Mouse (Mus musculus) MEL (cell line): ENCODE data around the gene Gm37240. TPM values are rescaled to one million over a fixed set of nuclear protein-coding genes. Genes with fewer than 3 reads are reported as not detected.
A peak's percentile ranks its signal among the peaks of the same experiment; 100 is the strongest.

Experiments used
- DNase-seq: peaks from one replicate; pipeline ENCODE4 v3.0.0; 2011; ENCODE audit warnings: low read depth, low spot score
- H3K27ac ChIP-seq: 2 replicates; pipeline ENCODE4 v1.5.1; 2012; ENCODE audit warnings: low read depth, mild to moderate bottlenecking, control low read depth, low read length, moderate library complexity; ENCODE audit not compliant: control insufficient read depth
- H3K27me3 ChIP-seq, 2 experiments: fragments of 150-350 bp in 1 of 2; sonication (generic) in 1 of 2; 2 replicates each; pipeline ENCODE4 v1.6.1; 2012; ENCODE audit warnings: low read length in 2 of 2, mild to moderate bottlenecking in 2 of 2, improper control_type of control experiment in 1 of 2, moderate library complexity in 1 of 2; ENCODE audit not compliant: insufficient read depth in 2 of 2, control insufficient read depth in 1 of 2
- H3K36me3 ChIP-seq, 2 experiments: 2 replicates each; pipeline ENCODE4 v1.6.1; 2012 to 2014; ENCODE audit warnings: low read length in 2 of 2, improper control_type of control experiment in 1 of 2, inconsistent platforms in 1 of 2, mild to moderate bottlenecking in 1 of 2; ENCODE audit not compliant: insufficient read depth in 2 of 2, control insufficient read depth in 1 of 2
- H3K4me1 ChIP-seq, 2 experiments: fragments of 150-350 bp in 1 of 2; sonication (generic) in 1 of 2; 2 replicates each; pipeline ENCODE4 v1.6.1; 2012; ENCODE audit warnings: low read length in 2 of 2, improper control_type of control experiment in 1 of 2, mild to moderate bottlenecking in 1 of 2; ENCODE audit not compliant: insufficient read depth in 2 of 2, control insufficient read depth in 1 of 2
- H3K4me3 ChIP-seq, 2 experiments: fragments of 150-350 bp in 1 of 2; sonication (generic) in 1 of 2; 2 replicates each; pipeline ENCODE4 v1.5.1; 2012; ENCODE audit warnings: low read depth in 2 of 2, low read length in 2 of 2, mild to moderate bottlenecking in 2 of 2, moderate library complexity in 2 of 2, control low read depth in 1 of 2, improper control_type of control experiment in 1 of 2; ENCODE audit not compliant: control insufficient read depth in 1 of 2, insufficient read depth in 1 of 2
- H3K79me2 ChIP-seq: 2 replicates; pipeline ENCODE4 v1.6.1; 2012; ENCODE audit warnings: mild to moderate bottlenecking, low read length, moderate library complexity; ENCODE audit not compliant: control insufficient read depth, poor library complexity, insufficient read depth
- H3K9ac ChIP-seq: 2 replicates; pipeline ENCODE4 v1.6.1; 2012; ENCODE audit warnings: low read depth, mild to moderate bottlenecking, control low read depth, low read length, moderate library complexity; ENCODE audit not compliant: control insufficient read depth, poor library complexity, severe bottlenecking
- H3K9me3 ChIP-seq: fragments of 150-350 bp; sonication (generic); replicated peaks from 2 replicates; pipeline ENCODE4 v1.6.1; 2012; ENCODE audit warnings: mild to moderate bottlenecking, low read length, improper control_type of control experiment, moderate library complexity; ENCODE audit not compliant: insufficient read depth
- BHLHE40 ChIP-seq: IDR thresholded peaks from 2 replicates; pipeline ENCODE4 v1.6.1; 2012; ENCODE audit warnings: low read depth, mild to moderate bottlenecking, inconsistent platforms, low read length, improper control_type of control experiment, borderline replicate concordance
- CHD1 ChIP-seq: IDR thresholded peaks from 2 replicates; pipeline ENCODE4 v1.6.1; 2012; ENCODE audit warnings: low read depth, mild to moderate bottlenecking, inconsistent platforms, low read length, improper control_type of control experiment
- E2F4 ChIP-seq: IDR thresholded peaks from 2 replicates; pipeline ENCODE4 v1.6.1; 2011; ENCODE audit warnings: low read depth, low read length, improper control_type of control experiment, borderline replicate concordance
- ELF1 ChIP-seq: IDR thresholded peaks from 2 replicates; pipeline ENCODE4 v1.6.1; 2014; ENCODE audit warnings: low read depth, mild to moderate bottlenecking, inconsistent platforms, low read length, improper control_type of control experiment, moderate library complexity
- GABPA ChIP-seq: IDR thresholded peaks from 2 replicates; pipeline ENCODE4 v1.6.1; 2012; ENCODE audit warnings: low read depth, mild to moderate bottlenecking, inconsistent platforms, low read length, improper control_type of control experiment, moderate library complexity
- GATA1 ChIP-seq: IDR thresholded peaks from 2 replicates; pipeline ENCODE4 v1.6.1; 2011; ENCODE audit warnings: low read depth, low read length, improper control_type of control experiment
- MXI1 ChIP-seq: IDR thresholded peaks from 2 replicates; pipeline ENCODE4 v1.6.1; 2011; ENCODE audit warnings: mild to moderate bottlenecking, low read depth, low read length, improper control_type of control experiment
- MYC ChIP-seq: IDR thresholded peaks from 2 replicates; pipeline ENCODE4 v1.6.1; 2011; ENCODE audit warnings: low read depth, mild to moderate bottlenecking, low read length, improper control_type of control experiment, moderate library complexity
- POLR2A ChIP-seq, 2 experiments: IDR thresholded peaks; 2 replicates each; pipeline ENCODE4 v1.6.1; 2011 to 2012; ENCODE audit warnings: low read length in 2 of 2, mild to moderate bottlenecking in 2 of 2, control low read depth in 1 of 2, improper control_type of control experiment in 1 of 2, low read depth in 1 of 2, moderate library complexity in 1 of 2; ENCODE audit not compliant: control insufficient read depth in 1 of 2, insufficient read depth in 1 of 2, poor library complexity in 1 of 2
- SIN3A ChIP-seq: IDR thresholded peaks from 2 replicates; pipeline ENCODE4 v1.6.1; 2012; ENCODE audit warnings: low read length, improper control_type of control experiment, inconsistent platforms
- TAL1 ChIP-seq: IDR thresholded peaks from 2 replicates; pipeline ENCODE4 v1.6.1; 2012; ENCODE audit warnings: mild to moderate bottlenecking, inconsistent platforms, low read length, moderate library complexity, mixed read lengths
- TBP ChIP-seq: IDR thresholded peaks from 2 replicates; pipeline ENCODE4 v1.8.0; 2011; ENCODE audit warnings: low read depth, low read length, improper control_type of control experiment
- USF1 ChIP-seq: IDR thresholded peaks from 2 replicates; pipeline ENCODE4 v1.6.1; 2014; ENCODE audit warnings: low read depth, mild to moderate bottlenecking, inconsistent platforms, low read length, improper control_type of control experiment, moderate library complexity
- USF2 ChIP-seq, 2 experiments: IDR thresholded peaks; 2 replicates each; pipeline ENCODE4 v1.6.1; 2011 to 2012; ENCODE audit warnings: improper control_type of control experiment in 2 of 2, low read length in 2 of 2, borderline replicate concordance in 1 of 2, inconsistent platforms in 1 of 2, low read depth in 1 of 2, mild to moderate bottlenecking in 1 of 2; ENCODE audit not compliant: insufficient read depth in 1 of 2
- ZNF384 ChIP-seq: IDR thresholded peaks from 2 replicates; pipeline ENCODE4 v1.6.1; 2012; ENCODE audit warnings: low read depth, mild to moderate bottlenecking, inconsistent platforms, low read length, improper control_type of control experiment
- polyA plus RNA-seq, 2 experiments: library from polyadenylated mRNA; stranded (reverse) in 1 of 2; unstranded in 1 of 2; fragments of >175 nt in 1 of 2; fragments of >200 nt in 1 of 2; gene quantifications; 2 replicates each; pipeline versions ENCODE4 v1.2.1 to v1.2.4; 2012; ENCODE audit warnings: low replicate concordance in 2 of 2, low read depth in 1 of 2; ENCODE audit not compliant: insufficient read length in 2 of 2, insufficient read depth in 1 of 2, missing spikeins in 1 of 2
- total RNA-seq: library from RNA; depleted of rRNA; stranded (reverse); fragments of 300-350 nt; gene quantifications from 2 replicates; pipeline ENCODE4 v1.2.3, GENCODE M21; 2012

Gm37240 gene
- total and polyA plus RNA-seq, 3 experiments, result 0.04 TPM; not detected in 2

DNA sequence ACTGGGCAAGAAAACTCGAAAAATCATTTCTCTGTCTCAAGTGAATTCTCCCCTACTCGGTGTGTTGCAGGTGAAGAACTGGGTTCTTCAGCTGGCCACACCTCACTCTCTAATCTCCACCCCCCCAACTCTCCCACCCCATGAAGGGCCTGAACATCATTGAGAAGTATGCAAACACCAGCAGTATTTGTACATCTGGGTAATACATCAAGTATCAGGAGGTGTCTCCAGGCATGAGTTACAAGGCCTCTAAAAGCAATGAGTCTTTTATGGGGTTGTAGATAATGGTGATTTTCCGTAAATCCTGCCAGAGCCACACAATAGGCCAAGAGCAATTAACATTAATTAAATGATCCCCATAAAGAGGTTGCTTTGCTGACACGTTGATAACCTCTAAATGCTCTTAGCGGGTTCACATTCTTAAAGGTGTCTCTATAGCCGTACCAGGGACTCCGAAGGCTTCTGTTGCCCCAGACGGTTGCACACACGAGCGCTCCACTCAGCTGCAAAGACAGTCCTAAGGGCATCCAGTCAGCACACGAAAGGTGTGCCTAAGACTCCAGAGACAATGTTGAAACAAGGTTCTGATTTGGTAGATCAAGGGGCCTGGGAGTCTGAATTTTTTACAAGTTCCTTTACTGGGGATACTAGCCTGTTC lies 370.4 kb downstream of the Gm37240 start:
- no peak overlapping the region for H3K9ac ChIP-seq
- H3K27ac ChIP-seq, result no peak overlapping the region
- H3K9me3 ChIP-seq, result no peaks in the 10 kb centered on the region
- no peaks in the 10 kb centered on the region for H3K4me1 ChIP-seq
- no peaks in the 10 kb centered on the region for H3K36me3 ChIP-seq
- no peak for DNase-seq
- H3K79me2 ChIP-seq, result no peaks in the 10 kb centered on the region
- no peak overlapping the region for H3K4me3 ChIP-seq
- no peak for TF ChIP-seq TAL1
- no peaks in the 10 kb centered on the region for H3K27me3 ChIP-seq

DNA sequence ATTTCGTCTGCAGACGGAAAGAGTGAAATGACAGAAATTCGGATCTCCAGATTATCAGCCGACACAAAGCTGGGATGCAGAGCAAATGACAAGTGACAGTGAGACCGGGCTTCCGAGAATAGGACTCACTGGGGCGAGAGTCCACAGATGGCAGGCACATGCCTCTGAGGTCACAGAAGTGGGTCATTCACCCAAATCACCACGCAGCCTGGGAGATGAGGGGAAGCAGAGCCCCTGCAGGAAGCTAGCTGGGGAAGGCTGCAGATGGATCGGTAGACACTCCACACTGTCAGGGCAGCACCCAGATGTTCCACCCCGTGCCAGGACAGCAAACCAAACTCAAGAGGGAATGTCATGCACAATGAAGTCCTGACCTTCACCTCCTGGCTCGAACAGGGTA lies 372.6 kb downstream of the Gm37240 start:
- no peak for TF ChIP-seq GATA1
- no peak for TF ChIP-seq SIN3A
- no peak for TF ChIP-seq MYC
- H3K27me3 ChIP-seq, result no peaks in the 10 kb centered on the region
- DNase-seq, result no peak
- no peaks in the 10 kb centered on the region for H3K36me3 ChIP-seq
- no peaks in the 10 kb centered on the region for H3K79me2 ChIP-seq
- no peak overlapping the region for H3K27ac ChIP-seq
- H3K4me3 ChIP-seq, result no peak overlapping the region
- no peaks in the 10 kb centered on the region for H3K9me3 ChIP-seq
- H3K4me1 ChIP-seq, result no peaks in the 10 kb centered on the region
- H3K9ac ChIP-seq, result no peak overlapping the region

DNA sequence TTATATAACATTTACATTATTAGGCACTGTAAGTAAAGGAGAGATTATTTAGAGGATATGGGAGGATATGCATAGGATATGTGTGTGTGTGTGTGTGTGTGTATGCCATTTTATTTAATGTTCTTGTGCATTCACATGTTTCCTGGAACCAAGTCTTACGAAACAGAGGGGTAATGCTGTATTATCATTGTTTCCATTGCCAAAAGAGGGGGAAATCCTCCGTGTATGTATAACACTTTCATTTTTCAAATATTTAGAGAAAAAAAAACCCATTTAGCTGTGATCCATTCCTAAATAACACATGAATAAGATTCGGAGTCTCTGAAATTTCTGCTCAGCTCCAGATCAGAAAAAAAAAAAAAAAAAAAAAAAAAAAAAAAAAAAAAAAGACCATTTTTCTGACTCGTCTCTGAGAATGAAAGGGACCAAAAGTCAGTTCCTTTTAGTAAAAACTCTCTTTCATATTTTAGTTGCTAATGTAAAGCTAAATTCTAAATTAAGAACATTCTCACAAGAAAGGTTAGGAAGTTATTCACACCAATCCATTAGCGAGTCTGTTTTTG lies 378.5 kb downstream of the Gm37240 start:
- no peak for DNase-seq
- no peaks in the 10 kb centered on the region for H3K36me3 ChIP-seq

DNA sequence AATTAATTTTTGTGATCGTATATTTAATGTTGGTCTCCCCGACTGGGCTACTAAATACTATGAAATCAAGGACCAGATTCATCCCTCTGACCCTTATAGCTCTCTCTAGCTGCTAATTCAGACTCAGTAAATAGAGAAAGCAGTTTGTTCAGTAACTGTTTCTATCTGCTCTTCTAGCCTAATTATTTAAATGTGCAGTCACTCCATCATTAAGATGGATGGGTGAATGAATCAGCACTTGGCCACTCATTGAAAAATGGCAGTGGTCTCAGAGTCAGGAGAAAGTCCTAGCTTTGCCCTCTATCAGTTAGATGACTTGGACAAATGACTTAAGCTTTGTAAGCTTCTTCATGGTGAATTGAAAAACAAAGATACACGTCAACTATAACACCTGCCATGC lies 387.2 kb downstream of the Gm37240 start:
- Histone ChIP-seq H3K36me3 (no peaks in the 10 kb centered on the region), H3K9ac (no peak overlapping the region), H3K4me1 (no peaks in the 10 kb centered on the region), H3K9me3 (no peaks in the 10 kb centered on the region), H3K79me2 (no peaks in the 10 kb centered on the region), H3K27me3 (no peaks in the 10 kb centered on the region), H3K4me3 (no peak overlapping the region), H3K27ac (no peak overlapping the region)
- no peak for TF ChIP-seq MYC
- TF ChIP-seq GABPA, result no peak
- no peak for TF ChIP-seq USF2 (IDR thresholded peaks at IDR 0.05; ENCODE audit: borderline replicate concordance in 1 of 2, insufficient read depth in 1 of 2, low read depth in 1 of 2, low read length in 2 of 2)
- TF ChIP-seq USF1, result no peak
- TF ChIP-seq TBP, result no peak
- no peak for TF ChIP-seq POLR2A (IDR thresholded peaks at IDR 0.05; ENCODE audit: control insufficient read depth in 1 of 2, insufficient read depth in 1 of 2, low read depth in 1 of 2, low read length in 2 of 2, poor library complexity in 1 of 2)
- TF ChIP-seq ELF1, result no peak
- TF ChIP-seq E2F4, result no peak
- DNase-seq, result no peak

More for the DNA sequence above, 378.5 kb downstream of the Gm37240 start:
- no peak overlapping the region for H3K9ac ChIP-seq
- H3K9me3 ChIP-seq, result no peaks in the 10 kb centered on the region
- no peak overlapping the region for H3K4me3 ChIP-seq
- TF ChIP-seq MXI1, result no peak
- no peak for TF ChIP-seq CHD1
- peak; percentile 34; the same call in 1 of the 2 replicates for TF ChIP-seq ZNF384
- no peak for TF ChIP-seq BHLHE40
- TF ChIP-seq TAL1, result no peak
- no peaks in the 10 kb centered on the region; a peak in 1 of 4 replicates for H3K4me1 ChIP-seq
- H3K27me3 ChIP-seq, result no peaks in the 10 kb centered on the region
- H3K79me2 ChIP-seq, result no peaks in the 10 kb centered on the region
- no peak overlapping the region for H3K27ac ChIP-seq
